Mouse (Mus musculus) heart, embryonic 10.5 days (tissue): Measurements from ENCODE around the gene Sv2a. TPM values are rescaled to one million over a fixed set of nuclear protein-coding genes. Genes with fewer than 3 reads are reported as not detected.

Experiments used
- microRNA-seq: library from miRNA; unstranded; fragments of <30 nt; microRNA quantifications from one replicate; pipeline ENCODE4, GENCODE M21; 2017
- polyA plus RNA-seq: library from polyadenylated mRNA; unstranded; fragments of >200 nt; fragmentation: Nextera tagmentation; extraction: Ambion mirVana; gene quantifications from 2 replicates; pipeline ENCODE4 v1.2.1, GENCODE M21; 2016

Sv2a gene
- polyA plus RNA-seq, 1 experiment from 2014 or later = 17.8 TPM

Small RNA genes lying within 50 kb of the gene (microRNA-seq; reads per million reads assigned to microRNA genes)
- gene Gm44492 (not detected), gene Gm47311 (not detected)

Other genes with a start within 250 kb of the Sv2a start
- 75.1 and 88.2 TPM in 2 replicates for gene Plekho1, start 185.2 kb upstream of the Sv2a start, polyA plus RNA-seq
- 26.1 and 30.6 TPM in 2 replicates for gene Vps45, start 122.7 kb upstream of the Sv2a start, polyA plus RNA-seq
- 15.2 and 16.1 TPM in 2 replicates for gene Otud7b, start 76.6 kb upstream of the Sv2a start, polyA plus RNA-seq
- gene Mtmr11, start 19.1 kb upstream of the Sv2a start, polyA plus RNA-seq = 6.0 and 10.5 TPM in 2 replicates
- gene Sf3b4, start 8.8 kb upstream of the Sv2a start, polyA plus RNA-seq = 143 and 190 TPM in 2 replicates
- 58.9 and 62.8 TPM in 2 replicates for gene Bola1, start 38.6 kb downstream of the Sv2a start, polyA plus RNA-seq
- 0.73 TPM in 1 of 2 replicates, not detected in the other for gene Hist2h2ab, start 38.7 kb downstream of the Sv2a start, polyA plus RNA-seq
- gene Hist2h2ac, start 39.7 kb downstream of the Sv2a start, polyA plus RNA-seq = 3.4 and 8.2 TPM in 2 replicates
- 2.8 and 3.5 TPM in 2 replicates for gene Hist2h2be, start 40.0 kb downstream of the Sv2a start, polyA plus RNA-seq
- 3.4 and 5.1 TPM in 2 replicates for gene Hist2h3c2, start 58.0 kb downstream of the Sv2a start, polyA plus RNA-seq
- gene Hist2h2aa2, start 59.1 kb downstream of the Sv2a start, polyA plus RNA-seq = 13.0 and 21.3 TPM in 2 replicates
- 8.3 and 9.5 TPM in 2 replicates for gene Hist2h2aa1, start 64.3 kb downstream of the Sv2a start, polyA plus RNA-seq
- gene Hist2h3c1, start 65.5 kb downstream of the Sv2a start, polyA plus RNA-seq = 0.41 and 0.60 TPM in 2 replicates
- gene Hist2h4, start 82.2 kb downstream of the Sv2a start, polyA plus RNA-seq = 2.1 and 2.8 TPM in 2 replicates
- 17.8 and 25.8 TPM in 2 replicates for gene Hist2h3b, start 87.5 kb downstream of the Sv2a start, polyA plus RNA-seq
- gene Hist2h2bb, start 88.6 kb downstream of the Sv2a start, polyA plus RNA-seq = 3.8 and 7.7 TPM in 2 replicates
- gene Fcgr1, start 112.8 kb downstream of the Sv2a start, polyA plus RNA-seq = 0.18 and 0.35 TPM in 2 replicates